Comparison of ENCODE assay signal across 8 mouse cellular contexts in the genomic region with DNA sequence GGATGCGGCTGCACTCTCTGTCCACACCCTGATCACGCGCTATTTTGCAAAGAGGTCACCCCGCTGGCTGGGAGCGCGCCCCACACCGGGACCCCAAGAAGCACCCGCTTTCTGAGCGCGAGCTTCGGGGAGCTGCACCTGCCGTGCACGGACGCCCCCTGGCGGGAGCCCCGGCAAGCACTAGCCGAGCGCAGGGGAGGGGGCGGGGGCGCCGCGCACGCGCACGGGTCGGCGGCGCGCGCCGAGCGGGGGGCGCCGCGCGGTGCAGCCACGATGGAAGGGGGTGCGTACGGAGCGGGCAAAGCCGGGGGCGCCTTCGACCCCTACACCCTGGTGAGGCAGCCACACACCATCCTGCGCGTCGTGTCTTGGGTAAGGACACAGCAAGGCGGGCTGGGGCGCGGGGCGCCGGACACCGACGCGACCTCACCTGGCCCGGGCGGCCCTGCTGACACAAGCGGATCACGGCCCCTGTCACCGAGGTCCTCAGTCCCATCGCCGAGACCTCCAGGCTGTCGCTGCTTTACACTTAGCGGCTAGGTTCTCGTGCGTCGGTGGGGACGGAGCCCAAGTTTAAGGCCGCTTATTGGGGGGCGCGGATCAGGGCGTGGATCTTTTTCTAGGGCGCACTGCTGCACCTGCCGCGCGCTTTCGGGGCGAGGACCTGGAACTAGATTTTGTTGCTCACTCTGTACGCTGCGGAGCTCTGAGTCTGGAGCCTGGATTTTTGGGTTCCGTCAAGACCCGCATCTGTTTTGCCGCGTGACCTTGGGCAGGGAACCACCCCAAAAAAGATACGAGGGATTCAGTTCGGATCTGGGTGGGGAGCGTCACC. TPM values are rescaled to one million over a fixed set of nuclear protein-coding genes. Genes with fewer than 3 reads are reported as not detected.
A peak's percentile ranks its signal among the peaks of the same experiment; 100 is the strongest.
DNase-seq lines count a peak whose midpoint lies in the region; ATAC-seq and TF ChIP-seq lines count a peak whose summit lies in the region.

A gene (plus strand): TSS at position 214 of the 835 bp plus-strand sequence.
A gene (minus strand): TSS at position 748 of the 835 bp plus-strand sequence.

- H3K9ac ChIP-seq in hindbrain, embryonic 14.5 days: peak within 1 kb of the TSS; percentile 93

- H3K27ac ChIP-seq in hindbrain, embryonic 14.5 days: peak within 1 kb of the TSS; percentile 57

- POLR2A ChIA-PET in Patski (lab: Charles Lee): interaction anchor here (1.7 kb wide), 1 partner anchor 43 kb away, joined by 4 read pairs; no protein-coding TSS in a partner anchor

- DNase-seq in Patski (ENCODE audit: low read depth, low spot score): no peak
- peak; percentile 93 to 95 for DNase-seq in cerebellum, postnatal 14 days
- peak; percentile 71 for DNase-seq in gastrocnemius, adult 18-20 months (ENCODE audit: low spot score)
- DNase-seq in hindbrain, embryonic 14.5 days (ENCODE audit: low spot score): peak; percentile 87
- peak; percentile 59 for DNase-seq in left cerebral cortex, adult 11 months (ENCODE audit: low spot score)
- DNase-seq in lung, postnatal 25 days (ENCODE audit: low spot score): peak; percentile 63
- DNase-seq in retina, adult 2 months (ENCODE audit: low read depth, low spot score): peak; percentile 70
- DNase-seq in thymus, postnatal 25 days: peak; percentile 91

- under 1% methylated on average over 81 of the region's 86 CpGs for WGBS in hindbrain, embryonic 14.5 days

- no peak for TF ChIP-seq CTCF in Patski (IDR thresholded peaks at IDR 0.05)

- H3K27me3 ChIP-seq in Patski: no peaks in the 10 kb centered on the region
- no peaks in the 10 kb centered on the region; the same call in 1 of the 2 replicates for H3K27me3 ChIP-seq in hindbrain, embryonic 14.5 days (ENCODE audit: control insufficient read depth, insufficient read depth, low read length)

- peak within 1 kb of the TSS; percentile 92 for H3K4me3 ChIP-seq in hindbrain, embryonic 14.5 days (replicated peaks; ENCODE audit: low read length)

- CTCF ChIA-PET in Patski (lab: Charles Lee): interaction anchor here (0.7 to 1.6 kb wide), 4 partner anchors 8 to 70 kb away, joined by 3 to 5 read pairs (median 4); no protein-coding TSS in a partner anchor

- H3K36me3 ChIP-seq in hindbrain, embryonic 14.5 days (replicated peaks; ENCODE audit: control insufficient read depth, insufficient read depth): no peaks in the 10 kb centered on the region

- H3K9me3 ChIP-seq in hindbrain, embryonic 14.5 days (ENCODE audit: control insufficient read depth, low read length): no peaks in the 10 kb centered on the region

- H3K4me1 ChIP-seq in hindbrain, embryonic 14.5 days (replicated peaks; ENCODE audit: control insufficient read depth, insufficient read depth, low read length): peaks cover 9% of the 10 kb centered on the region; the same call in 1 of the 2 replicates

- peak within 1 kb of the TSS; percentile 66 for H3K4me2 ChIP-seq in hindbrain, embryonic 14.5 days (replicated peaks)

- in situ Hi-C loops in Patski (cut with MboI; ENCODE audit: low pct_unique_long_range_greater_than_20kb): no loop called here

- peak; percentile 52 for ATAC-seq in Patski
- ATAC-seq in hindbrain, embryonic 14.5 days (ENCODE audit: low FRiP score): peak; percentile 63

RNA-seq across cellular contexts. Expression of the first gene that starts in this region (rescaled TPM):
- polyA plus RNA-seq in Patski (2021): 91.6 TPM
- total RNA-seq in gastrocnemius, adult 18-20 months (2021): 10 to 100 TPM; 54.8 to 60.6 TPM
- polyA plus RNA-seq in hindbrain, embryonic 14.5 days (2014; fragmentation: Nextera tagmentation; extraction: Ambion mirVana): 37.0 and 38.7 TPM in 2 replicates

RNA-seq across cellular contexts. Expression of the second gene that starts in this region (rescaled TPM):
- 938 TPM for polyA plus RNA-seq in Patski (2021)
- total RNA-seq in gastrocnemius, adult 18-20 months (2021): 10 to 100 TPM; 37.2 to 48.3 TPM
- 685 and 734 TPM in 2 replicates for polyA plus RNA-seq in hindbrain, embryonic 14.5 days (2014; fragmentation: Nextera tagmentation; extraction: Ambion mirVana)
